Mouse (Mus musculus): ENCODE results near the gene Rabl3.
A peak's percentile ranks its signal among the peaks of the same experiment; 100 is the strongest.

Gene Rabl3

DNA sequence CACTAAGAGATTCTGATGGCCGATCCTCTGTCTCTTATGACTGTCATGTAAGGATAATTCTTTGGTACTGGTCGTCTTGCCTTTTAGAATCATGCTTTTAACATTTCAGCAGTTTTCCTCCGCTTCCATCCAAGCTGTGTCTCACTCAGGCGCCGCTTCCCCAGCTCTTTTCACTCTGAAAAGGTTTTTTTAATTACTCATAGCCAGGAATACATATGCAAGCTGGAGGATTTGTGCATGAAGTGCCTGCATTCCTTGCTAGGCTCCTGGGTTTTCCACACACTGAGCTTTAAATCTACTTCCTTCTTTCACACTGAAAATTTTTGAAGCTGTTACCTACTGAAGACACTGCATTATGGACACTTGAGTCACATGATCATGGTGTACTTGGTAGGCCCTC lies 23.3 kb downstream of the Rabl3 start:
- H3K4me1 ChIP-seq (replicated peaks; ENCODE audit: low read depth, low read length): peaks cover 9% of the 10 kb centered on the region; the same call in 1 of the 2 replicates
- no peaks in the 10 kb centered on the region for H3K9me3 ChIP-seq (ENCODE audit: low read length)
- no peaks in the 10 kb centered on the region for H3K27me3 ChIP-seq (ENCODE audit: insufficient read depth, low read length)
- no peak overlapping the region for H3K4me3 ChIP-seq (replicated peaks; ENCODE audit: low read length)
- H3K36me3 ChIP-seq (ENCODE audit: insufficient read depth, low read length): no peaks in the 10 kb centered on the region; the same call in none of the 2 replicates
- TF ChIP-seq NANOG (IDR thresholded peaks at IDR 0.05; ENCODE audit: borderline replicate concordance, low read length) (no peak), CTCF (conservative IDR thresholded peaks at IDR 0.05; ENCODE audit: low read length) (no peak), POU5F1 (IDR thresholded peaks at IDR 0.05; ENCODE audit: borderline replicate concordance, low read length) (no peak)

DNA sequence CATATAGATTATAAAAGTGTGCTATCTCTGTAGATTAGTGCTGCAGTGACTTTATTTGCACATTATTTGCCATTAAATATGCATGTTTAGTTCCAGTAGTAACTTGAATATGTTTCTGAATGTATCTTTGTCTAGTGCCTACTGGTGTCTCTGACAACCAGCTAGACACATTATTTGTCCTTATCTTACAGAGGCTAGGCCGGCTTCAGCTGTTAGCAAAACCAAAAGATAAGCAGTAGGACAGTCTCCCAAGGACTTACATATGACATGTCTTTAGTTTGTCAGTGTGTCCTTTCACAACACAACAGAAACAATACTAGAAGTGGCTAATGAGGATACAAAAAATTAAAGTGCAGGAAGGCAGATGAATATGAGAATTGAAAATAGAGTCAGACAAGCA lies 25.4 kb downstream of the Rabl3 start:
- H3K4me3 ChIP-seq (replicated peaks; ENCODE audit: low read length): no peak overlapping the region
- no peaks in the 10 kb centered on the region for H3K27me3 ChIP-seq (ENCODE audit: insufficient read depth, low read length)
- no peaks in the 10 kb centered on the region for H3K9me3 ChIP-seq (ENCODE audit: low read length)
- peaks cover 9% of the 10 kb centered on the region; the same call in 1 of the 2 replicates for H3K4me1 ChIP-seq (replicated peaks; ENCODE audit: low read depth, low read length)
- no peak for TF ChIP-seq POU5F1 (IDR thresholded peaks at IDR 0.05; ENCODE audit: borderline replicate concordance, low read length)
- no peak for TF ChIP-seq CTCF (conservative IDR thresholded peaks at IDR 0.05; ENCODE audit: low read length)
- TF ChIP-seq NANOG (IDR thresholded peaks at IDR 0.05; ENCODE audit: borderline replicate concordance, low read length): no peak
- H3K36me3 ChIP-seq (ENCODE audit: insufficient read depth, low read length): no peaks in the 10 kb centered on the region; the same call in 1 of the 2 replicates

DNA sequence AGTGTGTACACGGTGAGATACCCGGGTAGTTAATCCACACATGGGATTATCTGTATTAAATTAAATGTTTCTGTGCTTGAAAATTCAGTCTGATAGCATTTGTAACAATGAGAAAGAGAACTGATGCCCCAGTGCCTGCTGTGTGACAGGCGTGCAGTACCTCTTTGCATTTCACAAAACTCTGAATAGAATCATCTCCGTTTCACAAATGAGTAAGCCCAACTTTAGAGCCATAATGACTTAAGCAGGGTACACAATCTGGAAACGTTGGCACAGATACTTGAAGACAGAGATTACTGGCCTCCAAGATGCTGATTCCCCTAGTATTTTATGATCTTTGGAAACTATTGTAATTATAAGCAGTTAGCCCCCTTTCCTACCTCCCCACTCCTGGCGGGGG lies 26.4 kb downstream of the Rabl3 start:
- Histone ChIP-seq H3K9me3 (ENCODE audit: low read length) (no peaks in the 10 kb centered on the region), H3K4me3 (replicated peaks; ENCODE audit: low read length) (no peak overlapping the region), H3K27me3 (ENCODE audit: insufficient read depth, low read length) (no peaks in the 10 kb centered on the region), H3K36me3 (ENCODE audit: insufficient read depth, low read length) (peaks cover 4% of the 10 kb centered on the region), H3K4me1 (replicated peaks; ENCODE audit: low read depth, low read length) (peaks cover 9% of the 10 kb centered on the region; the same call in 1 of the 2 replicates)
- TF ChIP-seq POU5F1 (IDR thresholded peaks at IDR 0.05; ENCODE audit: borderline replicate concordance, low read length) (no peak), CTCF (conservative IDR thresholded peaks at IDR 0.05; ENCODE audit: low read length) (no peak)

DNA sequence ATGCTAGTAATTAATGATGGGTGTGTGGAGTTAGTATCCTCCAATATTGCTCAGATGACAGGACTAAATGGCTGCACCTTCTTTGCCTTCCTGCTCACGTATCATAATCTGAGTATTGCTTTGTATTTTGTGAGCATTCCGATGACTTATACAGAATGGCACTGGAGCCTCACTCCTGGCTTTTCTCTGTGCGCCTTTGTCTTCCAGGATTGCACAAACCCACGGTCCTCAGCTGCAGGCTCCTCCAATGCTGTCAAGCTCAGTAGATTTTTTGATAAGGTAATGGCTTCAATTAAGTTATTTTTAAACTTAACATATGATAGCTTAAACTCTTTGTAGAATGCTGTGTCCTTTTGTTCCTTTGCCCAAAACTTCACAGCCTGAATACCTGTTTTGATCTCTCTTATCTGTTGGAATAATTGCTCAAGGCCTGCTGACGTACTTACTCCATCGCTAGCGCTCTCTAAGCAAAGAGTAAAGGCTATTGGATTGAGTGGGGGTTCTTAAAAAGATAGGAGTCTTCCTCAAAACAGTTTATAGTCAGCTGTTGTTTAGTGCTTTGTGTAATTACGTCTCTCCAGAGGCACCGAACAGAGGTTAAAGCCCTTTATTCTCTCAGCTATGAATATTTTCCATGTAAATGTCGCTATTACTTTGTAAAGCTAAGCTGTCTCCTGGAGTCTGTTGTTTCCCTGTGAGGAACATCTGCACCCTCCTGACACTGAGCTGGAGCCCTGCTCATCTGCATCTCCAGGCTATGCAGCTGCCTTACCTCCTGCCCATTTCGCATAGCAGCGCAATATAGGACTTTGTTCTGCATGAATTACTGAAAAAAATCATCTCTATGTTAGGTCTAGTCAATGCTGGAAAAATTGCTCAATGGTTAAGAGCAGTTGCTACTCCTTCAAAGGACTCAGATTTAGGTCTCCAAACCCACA lies 27.7 kb downstream of the Rabl3 start:
- Histone ChIP-seq H3K27me3 (ENCODE audit: insufficient read depth, low read length) (no peaks in the 10 kb centered on the region), H3K4me3 (replicated peaks; ENCODE audit: low read length) (no peak overlapping the region), H3K9me3 (ENCODE audit: low read length) (no peaks in the 10 kb centered on the region), H3K4me1 (replicated peaks; ENCODE audit: low read depth, low read length) (peaks cover 9% of the 10 kb centered on the region; the same call in 1 of the 2 replicates), H3K36me3 (ENCODE audit: insufficient read depth, low read length) (peaks cover 5% of the 10 kb centered on the region)
- TF ChIP-seq POU5F1 (IDR thresholded peaks at IDR 0.05; ENCODE audit: borderline replicate concordance, low read length): no peak
- no peak for TF ChIP-seq CTCF (conservative IDR thresholded peaks at IDR 0.05; ENCODE audit: low read length)
- TF ChIP-seq NANOG (IDR thresholded peaks at IDR 0.05; ENCODE audit: borderline replicate concordance, low read length): no peak

DNA sequence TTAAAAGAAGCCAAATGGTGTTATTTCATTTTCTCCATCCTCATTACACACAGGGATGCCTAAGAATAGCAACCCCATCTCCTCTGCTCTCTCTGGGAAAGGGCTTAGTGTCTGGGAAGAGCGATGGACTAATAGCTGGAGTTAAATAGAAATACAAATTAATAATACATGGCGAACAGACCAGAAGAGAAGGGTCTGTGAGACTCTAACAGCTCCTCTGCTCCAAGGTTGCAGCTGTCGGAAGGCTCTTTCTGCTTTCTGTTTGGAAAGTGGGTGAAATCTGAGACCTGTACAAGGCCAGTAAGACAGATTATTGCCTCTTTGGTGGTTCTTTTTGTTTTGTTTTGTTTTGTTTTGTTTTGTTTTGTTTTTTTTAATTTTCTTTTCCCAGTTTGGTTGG lies 31.9 kb downstream of the Rabl3 start:
- no peaks in the 10 kb centered on the region for H3K27me3 ChIP-seq (ENCODE audit: insufficient read depth, low read length)
- H3K4me1 ChIP-seq (replicated peaks; ENCODE audit: low read depth, low read length): no peaks in the 10 kb centered on the region
- H3K36me3 ChIP-seq (ENCODE audit: insufficient read depth, low read length): peaks cover 5% of the 10 kb centered on the region
- no peaks in the 10 kb centered on the region for H3K9me3 ChIP-seq (ENCODE audit: low read length)
- H3K4me3 ChIP-seq (replicated peaks; ENCODE audit: low read length): no peak overlapping the region
- no peak for TF ChIP-seq POU5F1 (IDR thresholded peaks at IDR 0.05; ENCODE audit: borderline replicate concordance, low read length)
- no peak for TF ChIP-seq CTCF (conservative IDR thresholded peaks at IDR 0.05; ENCODE audit: low read length)
- no peak for TF ChIP-seq NANOG (IDR thresholded peaks at IDR 0.05; ENCODE audit: borderline replicate concordance, low read length)

- TF ChIP-seq NANOG (IDR thresholded peaks at IDR 0.05; ENCODE audit: borderline replicate concordance, low read length): no peak
Measured at GRCm38 (mm10) chr16:37572117-37572754, 32.6 kb downstream of the Rabl3 start.

DNA sequence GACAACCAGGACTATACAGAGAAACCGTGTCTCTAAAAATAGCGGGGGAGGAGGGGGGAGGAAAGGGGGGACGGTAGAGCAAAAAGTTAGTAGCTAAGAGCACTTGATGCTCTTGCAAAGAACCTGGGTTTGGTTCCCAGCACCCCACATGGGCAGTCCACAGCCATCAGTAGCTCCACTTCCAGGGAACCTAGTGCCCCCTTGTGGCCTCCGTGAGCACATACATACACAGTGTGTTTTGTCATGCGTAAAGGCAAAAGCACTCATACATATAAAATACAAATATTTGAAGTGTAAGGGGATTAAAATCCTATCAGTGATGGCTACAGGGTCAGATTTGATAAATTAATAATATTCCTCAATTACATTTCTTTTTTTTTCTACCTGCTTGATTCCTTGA lies 33.4 kb downstream of the Rabl3 start:
- no peak overlapping the region for H3K4me3 ChIP-seq (replicated peaks; ENCODE audit: low read length)
- H3K36me3 ChIP-seq (ENCODE audit: insufficient read depth, low read length): peaks cover 5% of the 10 kb centered on the region
- no peaks in the 10 kb centered on the region for H3K27me3 ChIP-seq (ENCODE audit: insufficient read depth, low read length)
- no peaks in the 10 kb centered on the region for H3K9me3 ChIP-seq (ENCODE audit: low read length)
- H3K4me1 ChIP-seq (replicated peaks; ENCODE audit: low read depth, low read length): no peaks in the 10 kb centered on the region
- no peak for TF ChIP-seq POU5F1 (IDR thresholded peaks at IDR 0.05; ENCODE audit: borderline replicate concordance, low read length)
- TF ChIP-seq CTCF (conservative IDR thresholded peaks at IDR 0.05; ENCODE audit: low read length): peak; percentile 37; the same call in 1 of the 2 replicates

More at GRCm38 (mm10) chr16:37572117-37572754, 32.6 kb downstream of the Rabl3 start:
- H3K27me3 ChIP-seq (ENCODE audit: insufficient read depth, low read length): no peaks in the 10 kb centered on the region
- no peaks in the 10 kb centered on the region for H3K4me1 ChIP-seq (replicated peaks; ENCODE audit: low read depth, low read length)
- no peak overlapping the region for H3K4me3 ChIP-seq (replicated peaks; ENCODE audit: low read length)
- H3K9me3 ChIP-seq (ENCODE audit: low read length): no peaks in the 10 kb centered on the region
- H3K36me3 ChIP-seq (ENCODE audit: insufficient read depth, low read length): peaks cover 5% of the 10 kb centered on the region

GRCm38 (mm10) chr16:37575325-37575724 lies 35.6 kb downstream of the Rabl3 start:
- H3K27me3 ChIP-seq (ENCODE audit: insufficient read depth, low read length): no peaks in the 10 kb centered on the region
- H3K4me1 ChIP-seq (replicated peaks; ENCODE audit: low read depth, low read length): no peaks in the 10 kb centered on the region
- H3K36me3 ChIP-seq (ENCODE audit: insufficient read depth, low read length): peaks cover 5% of the 10 kb centered on the region
- no peak overlapping the region for H3K4me3 ChIP-seq (replicated peaks; ENCODE audit: low read length)
- TF ChIP-seq POU5F1 (IDR thresholded peaks at IDR 0.05; ENCODE audit: borderline replicate concordance, low read length) (no peak), NANOG (IDR thresholded peaks at IDR 0.05; ENCODE audit: borderline replicate concordance, low read length) (no peak), CTCF (conservative IDR thresholded peaks at IDR 0.05; ENCODE audit: low read length) (no peak)
- H3K9me3 ChIP-seq (ENCODE audit: low read length): no peaks in the 10 kb centered on the region
